Mouse (Mus musculus) E14TG2a.4 (cell line): Measurements from ENCODE around the gene Dcpp1.

ENCODE experiments used
- CTCF ChIP-seq: conservative IDR thresholded peaks from 2 replicates; pipeline ENCODE4 v1.5.1; 2014; ENCODE audit warnings: low read length
- NANOG ChIP-seq: IDR thresholded peaks from 2 replicates; pipeline ENCODE4 v1.6.1; 2014; ENCODE audit warnings: borderline replicate concordance, low read length, mixed read lengths

DNA sequence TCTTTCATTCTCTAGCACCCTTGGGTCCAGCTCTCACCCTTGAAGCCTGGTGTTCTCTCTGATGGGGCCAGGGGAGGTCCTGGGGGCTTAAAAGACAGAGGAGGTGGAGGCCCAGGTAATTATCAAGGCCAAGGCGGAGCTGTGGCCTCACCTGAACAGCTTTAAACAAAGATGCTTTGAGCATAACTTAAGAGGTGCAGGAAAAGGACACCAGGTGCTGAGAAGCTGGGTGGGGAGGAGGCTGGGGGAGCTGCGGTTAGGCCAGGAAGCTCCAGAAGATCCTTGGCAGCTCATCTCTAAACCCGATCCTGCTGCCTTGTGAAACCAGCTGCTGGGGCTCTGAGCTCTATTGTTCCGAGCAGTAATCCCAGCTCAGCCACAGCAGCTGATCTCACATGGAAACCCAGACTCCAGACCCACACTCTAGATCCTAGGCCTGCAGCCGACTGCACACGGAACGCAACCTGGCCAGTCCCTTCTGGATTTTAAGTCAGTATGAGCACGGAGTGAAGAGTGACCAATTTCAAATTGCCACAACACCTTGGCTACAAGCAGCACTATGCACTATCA lies 44.6 kb upstream of the Dcpp1 start, which contains the start of gene Prss33:
- TF ChIP-seq CTCF (no peak), NANOG (no peak)
